Mouse (Mus musculus) kidney, embryonic 14.5 days (tissue): ENCODE measurements around the gene Igf2bp1. TPM values are rescaled to one million over a fixed set of nuclear protein-coding genes. Genes with fewer than 3 reads are reported as not detected.

Experiments used
- ATAC-seq: fragments of 200-750 bp; cut with Nextera tagmentation; 2 replicates; pipeline ENCODE4 v1.8.0; 2017; ENCODE audit warnings: moderate number of reproducible peaks, mild to moderate bottlenecking, moderate TSS enrichment, moderate library complexity; ENCODE audit not compliant: low FRiP score, low TSS enrichment
- H3K27ac ChIP-seq: fragments of 300-500 bp; sonication (generic); 2 replicates; pipeline ENCODE4 v1.5.1; 2014; ENCODE audit warnings: low read depth, mild to moderate bottlenecking, low read length, moderate library complexity, mixed read lengths
- H3K27me3 ChIP-seq: fragments of 300-500 bp; sonication (generic); 2 replicates; pipeline ENCODE4 v1.6.1; 2014; ENCODE audit warnings: mild to moderate bottlenecking, low read length; ENCODE audit not compliant: control insufficient read depth, insufficient read depth
- H3K36me3 ChIP-seq: fragments of 300-500 bp; sonication (generic); 2 replicates; pipeline ENCODE4 v1.6.1; 2014; ENCODE audit warnings: low read length, mixed read lengths; ENCODE audit not compliant: control insufficient read depth, insufficient read depth
- H3K4me1 ChIP-seq: fragments of 300-500 bp; sonication (generic); 2 replicates; pipeline ENCODE4 v1.6.1; 2014; ENCODE audit warnings: low read length, mixed read lengths; ENCODE audit not compliant: control insufficient read depth, insufficient read depth
- H3K4me2 ChIP-seq: fragments of 300-500 bp; sonication (generic); replicated peaks from 2 replicates; pipeline ENCODE4 v1.6.1; 2014; ENCODE audit warnings: low read depth, mild to moderate bottlenecking, low read length
- H3K4me3 ChIP-seq: fragments of 300-500 bp; sonication (generic); 2 replicates; pipeline ENCODE4 v1.5.1; 2014; ENCODE audit warnings: mild to moderate bottlenecking, low read length
- H3K9ac ChIP-seq: fragments of 300-500 bp; sonication (generic); 2 replicates; pipeline ENCODE4 v1.6.1; 2014; ENCODE audit warnings: low read depth, mild to moderate bottlenecking, low read length, moderate library complexity
- H3K9me3 ChIP-seq: fragments of 300-500 bp; sonication (generic); 2 replicates; pipeline ENCODE4 v1.6.1; 2016; ENCODE audit warnings: low read length; ENCODE audit not compliant: control insufficient read depth
- WGBS: fragments of 180-500 bp; shearing (Covaris S2); extraction: QIAGEN DNeasy Blood & Tissue Kit; methylation state at CpG from one replicate; pipeline ENCODE4 v1.1.7; 2014; 5-methylcytosine and 5-hydroxymethylcytosine counted together
- polyA plus RNA-seq: library from polyadenylated mRNA; unstranded; fragments of >200 nt; fragmentation: Nextera tagmentation; extraction: Ambion mirVana; gene quantifications from 2 replicates; pipeline ENCODE4 v1.2.1, GENCODE M21; 2014

Igf2bp1 gene
- polyA plus RNA-seq, 1 experiment from 2014 or later: 42.1 TPM

GRCm38 (mm10) chr11:96037499-96037898 lies 31.8 kb upstream of the Igf2bp1 start:
- Histone ChIP-seq H3K4me1 (peaks cover 4% of the 10 kb centered on the region), H3K4me3 (no peak overlapping the region), H3K27ac (no peak overlapping the region), H3K27me3 (no peaks in the 10 kb centered on the region), H3K36me3 (peaks cover 10% of the 10 kb centered on the region), H3K9me3 (no peaks in the 10 kb centered on the region), H3K4me2 (no peak overlapping the region), H3K9ac (no peak overlapping the region)
- ATAC-seq: no peak
- WGBS: 90% methylated on average over 5 of the region's 5 CpGs

- no peak overlapping the region for H3K27ac ChIP-seq
- H3K36me3 ChIP-seq: peaks cover 5% of the 10 kb centered on the region
- H3K4me2 ChIP-seq: peak overlapping the region; percentile 80
- H3K4me3 ChIP-seq: peak overlapping the region; percentile 75
- ATAC-seq: no peak
- 5% methylated on average over 6 of the region's 6 CpGs for WGBS
- no peaks in the 10 kb centered on the region for H3K27me3 ChIP-seq
- peaks cover 4% of the 10 kb centered on the region for H3K4me1 ChIP-seq
- peak overlapping the region; percentile 70 for H3K9ac ChIP-seq
- no peaks in the 10 kb centered on the region for H3K9me3 ChIP-seq
Observed at GRCm38 (mm10) chr11:96035133-96035532, 29.4 kb upstream of the Igf2bp1 start.

GRCm38 (mm10) chr11:96034596-96035052 lies 28.9 kb upstream of the Igf2bp1 start, which contains the start of gene Snf8:
Gene Snf8 (plus strand): TSS chr11:96034885.
- Histone ChIP-seq H3K4me3 (peak within 1 kb of the TSS; percentile 75), H3K9me3 (no peaks in the 10 kb centered on the region), H3K4me1 (peaks cover 4% of the 10 kb centered on the region), H3K4me2 (peak within 1 kb of the TSS; percentile 80), H3K27me3 (no peaks in the 10 kb centered on the region), H3K36me3 (peaks cover 5% of the 10 kb centered on the region), H3K27ac (0 out of 2 replicates have a peak within 1 kb of the TSS, but pooled peaks have one; percentile 4), H3K9ac (peak within 1 kb of the TSS; percentile 70)
- ATAC-seq: peak; percentile 87
- under 1% methylated on average over 29 of the region's 29 CpGs for WGBS

GRCm38 (mm10) chr11:96034116-96034515 lies 28.4 kb upstream of the Igf2bp1 start:
- no peak overlapping the region for H3K9ac ChIP-seq
- H3K9me3 ChIP-seq: no peaks in the 10 kb centered on the region
- WGBS: 49% methylated on average over 8 of the region's 8 CpGs
- H3K4me3 ChIP-seq: peak overlapping the region; percentile 75
- H3K4me1 ChIP-seq: peaks cover 4% of the 10 kb centered on the region
- no peaks in the 10 kb centered on the region; the same call in 1 of the 2 replicates for H3K27me3 ChIP-seq
- no peak overlapping the region for H3K27ac ChIP-seq
- ATAC-seq: no peak
- peaks cover 2% of the 10 kb centered on the region for H3K36me3 ChIP-seq
- H3K4me2 ChIP-seq: peak overlapping the region; percentile 80

- Histone ChIP-seq H3K4me3 (no peak overlapping the region), H3K9ac (no peak overlapping the region), H3K9me3 (no peaks in the 10 kb centered on the region), H3K36me3 (no peaks in the 10 kb centered on the region), H3K4me1 (peaks cover 4% of the 10 kb centered on the region), H3K4me2 (no peak overlapping the region), H3K27me3 (no peaks in the 10 kb centered on the region; the same call in 1 of the 2 replicates), H3K27ac (no peak overlapping the region)
- WGBS: 95% methylated on average over 2 of the region's 3 CpGs
- ATAC-seq: no peak
Observed at GRCm38 (mm10) chr11:96033264-96033663, 27.5 kb upstream of the Igf2bp1 start.

- ATAC-seq: no peak
- H3K9ac ChIP-seq: no peak overlapping the region
- 77% methylated on average over 2 of the region's 2 CpGs for WGBS
Observed at GRCm38 (mm10) chr11:96031701-96032100, 26.0 kb upstream of the Igf2bp1 start.

GRCm38 (mm10) chr11:96030571-96030970 lies 24.8 kb upstream of the Igf2bp1 start:
- Histone ChIP-seq H3K27ac (no peak overlapping the region), H3K4me3 (no peak overlapping the region), H3K9ac (no peak overlapping the region), H3K36me3 (no peaks in the 10 kb centered on the region), H3K9me3 (no peaks in the 10 kb centered on the region), H3K27me3 (no peaks in the 10 kb centered on the region; the same call in 1 of the 2 replicates), H3K4me2 (no peak overlapping the region), H3K4me1 (peaks cover 4% of the 10 kb centered on the region)
- no peak for ATAC-seq
- WGBS: 89% methylated on average over 3 of the region's 3 CpGs

More at GRCm38 (mm10) chr11:96031701-96032100, 26.0 kb upstream of the Igf2bp1 start:
- Histone ChIP-seq H3K27ac (no peak overlapping the region), H3K27me3 (no peaks in the 10 kb centered on the region; the same call in 1 of the 2 replicates), H3K36me3 (no peaks in the 10 kb centered on the region), H3K4me1 (peaks cover 4% of the 10 kb centered on the region), H3K9me3 (no peaks in the 10 kb centered on the region), H3K4me2 (no peak overlapping the region), H3K4me3 (no peak overlapping the region)

GRCm38 (mm10) chr11:96028130-96028529 lies 22.4 kb upstream of the Igf2bp1 start:
- H3K36me3 ChIP-seq: no peaks in the 10 kb centered on the region
- H3K4me2 ChIP-seq: no peak overlapping the region
- no peak for ATAC-seq
- H3K27ac ChIP-seq: no peak overlapping the region
- WGBS: 62% methylated on average over 5 of the region's 5 CpGs
- H3K4me3 ChIP-seq: no peak overlapping the region
- no peak overlapping the region for H3K9ac ChIP-seq
- H3K9me3 ChIP-seq: no peaks in the 10 kb centered on the region
- H3K27me3 ChIP-seq: no peaks in the 10 kb centered on the region; the same call in 1 of the 2 replicates
- H3K4me1 ChIP-seq: no peaks in the 10 kb centered on the region

- Histone ChIP-seq H3K27ac (no peak overlapping the region), H3K36me3 (no peaks in the 10 kb centered on the region), H3K4me2 (no peak overlapping the region), H3K4me3 (no peak overlapping the region), H3K9ac (no peak overlapping the region), H3K4me1 (no peaks in the 10 kb centered on the region), H3K27me3 (no peaks in the 10 kb centered on the region), H3K9me3 (no peaks in the 10 kb centered on the region)
- WGBS: 42% methylated on average over 4 of the region's 4 CpGs
- no peak for ATAC-seq
Observed at GRCm38 (mm10) chr11:96020622-96021021, 14.9 kb upstream of the Igf2bp1 start.
